Mouse (Mus musculus) spleen, adult 2 months (tissue): ENCODE data around the gene 4932438A13Rik.

ENCODE experiments used
- CTCF ChIP-seq: fragments of 200-500 bp; IDR thresholded peaks from 2 replicates; pipeline ENCODE4 v1.5.1; 2011; ENCODE audit warnings: mild to moderate bottlenecking, inconsistent platforms; ENCODE audit not compliant: insufficient read depth, insufficient read length, insufficient replicate concordance; ENCODE audit errors: extremely low read depth
- POLR2A ChIP-seq: fragments of 200-500 bp; IDR thresholded peaks from 2 replicates; pipeline ENCODE4 v1.6.1; 2011; ENCODE audit warnings: low read depth, low read length, inconsistent platforms

GRCm38 (mm10) chr3:36942108-36942507 is 79.2 kb downstream of the 4932438A13Rik start:
- TF ChIP-seq POLR2A: no peak
- TF ChIP-seq CTCF: no peak
